Mouse (Mus musculus): ENCODE data around the gene Hoxc6. TPM values are rescaled to one million over a fixed set of nuclear protein-coding genes. Genes with fewer than 3 reads are reported as not detected.

Gene Hoxc6
- polyA plus RNA-seq, 1 experiment, result not detected

- peaks cover 5% of the 10 kb centered on the region; the same call in 1 of the 2 replicates for H3K9me3 ChIP-seq (ENCODE audit: control insufficient read depth, low read length)
- no peaks in the 10 kb centered on the region for H3K36me3 ChIP-seq (ENCODE audit: control insufficient read depth)
- H3K4me1 ChIP-seq (ENCODE audit: control insufficient read depth), result no peaks in the 10 kb centered on the region
- H3K4me3 ChIP-seq (replicated peaks), result no peak overlapping the region
- no peak for TF ChIP-seq TAL1 (IDR thresholded peaks at IDR 0.05; ENCODE audit: low read length)
- no peak for TF ChIP-seq GATA1 (IDR thresholded peaks at IDR 0.05; ENCODE audit: low read length)
- H3K27me3 ChIP-seq (ENCODE audit: control insufficient read depth), result peaks cover 100% of the 10 kb centered on the region
Measured at GRCm38 (mm10) chr15:102959663-102960191, 38.3 kb upstream of the Hoxc6 start.

- TF ChIP-seq TAL1 (IDR thresholded peaks at IDR 0.05; ENCODE audit: low read length), result no peak
- TF ChIP-seq GATA1 (IDR thresholded peaks at IDR 0.05; ENCODE audit: low read length), result no peak
- H3K9me3 ChIP-seq (ENCODE audit: control insufficient read depth, low read length), result peaks cover under 1% of the 10 kb centered on the region; the same call in 1 of the 2 replicates
- H3K36me3 ChIP-seq (ENCODE audit: control insufficient read depth), result no peaks in the 10 kb centered on the region
- H3K27me3 ChIP-seq (ENCODE audit: control insufficient read depth), result peaks cover 100% of the 10 kb centered on the region
- no peak overlapping the region for H3K4me3 ChIP-seq (replicated peaks)
- H3K4me1 ChIP-seq (ENCODE audit: control insufficient read depth), result no peaks in the 10 kb centered on the region
Measured at GRCm38 (mm10) chr15:102961728-102962127, 36.3 kb upstream of the Hoxc6 start.

- H3K4me1 ChIP-seq (ENCODE audit: control insufficient read depth), result no peaks in the 10 kb centered on the region
- no peak for TF ChIP-seq GATA1 (IDR thresholded peaks at IDR 0.05; ENCODE audit: low read length)
- peaks cover 3% of the 10 kb centered on the region; the same call in 1 of the 2 replicates for H3K9me3 ChIP-seq (ENCODE audit: control insufficient read depth, low read length)
- H3K36me3 ChIP-seq (ENCODE audit: control insufficient read depth), result no peaks in the 10 kb centered on the region
- peaks cover 100% of the 10 kb centered on the region for H3K27me3 ChIP-seq (ENCODE audit: control insufficient read depth)
- no peak overlapping the region for H3K4me3 ChIP-seq (replicated peaks)
Measured at GRCm38 (mm10) chr15:102962492-102962891, 35.6 kb upstream of the Hoxc6 start.

DNA sequence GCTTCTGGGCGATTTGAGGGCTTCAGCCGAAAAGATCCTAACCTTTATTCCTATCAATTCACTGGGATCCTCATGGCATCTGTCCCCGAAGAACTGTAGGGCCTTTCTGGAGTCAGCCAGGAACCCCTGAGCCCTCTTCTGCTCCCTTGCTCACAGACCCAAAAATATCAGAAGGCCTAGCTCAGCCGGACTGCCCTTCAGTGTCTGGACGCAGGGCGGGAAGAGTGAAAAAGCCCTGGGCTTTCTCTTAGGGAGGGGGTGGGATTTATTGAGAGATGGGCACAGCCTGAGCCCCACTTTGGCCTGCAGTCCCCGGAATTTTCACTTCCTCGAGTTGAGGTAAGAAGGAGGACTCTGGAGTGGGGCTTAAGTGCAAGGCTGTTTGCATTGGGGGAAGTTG is 34.8 kb upstream of the Hoxc6 start:
- no peaks in the 10 kb centered on the region for H3K4me1 ChIP-seq (ENCODE audit: control insufficient read depth)
- peaks cover 3% of the 10 kb centered on the region; the same call in 1 of the 2 replicates for H3K9me3 ChIP-seq (ENCODE audit: control insufficient read depth, low read length)
- TF ChIP-seq TAL1 (IDR thresholded peaks at IDR 0.05; ENCODE audit: low read length) (no peak), GATA1 (IDR thresholded peaks at IDR 0.05; ENCODE audit: low read length) (no peak)
- H3K4me3 ChIP-seq (replicated peaks), result no peak overlapping the region
- peaks cover 100% of the 10 kb centered on the region for H3K27me3 ChIP-seq (ENCODE audit: control insufficient read depth)
- H3K36me3 ChIP-seq (ENCODE audit: control insufficient read depth), result no peaks in the 10 kb centered on the region

- H3K27me3 ChIP-seq (ENCODE audit: control insufficient read depth), result peaks cover 100% of the 10 kb centered on the region
- TF ChIP-seq GATA1 (IDR thresholded peaks at IDR 0.05; ENCODE audit: low read length) (no peak), TAL1 (IDR thresholded peaks at IDR 0.05; ENCODE audit: low read length) (no peak)
- H3K4me1 ChIP-seq (ENCODE audit: control insufficient read depth), result no peaks in the 10 kb centered on the region
- H3K36me3 ChIP-seq (ENCODE audit: control insufficient read depth), result no peaks in the 10 kb centered on the region
- peaks cover 3% of the 10 kb centered on the region; the same call in 1 of the 2 replicates for H3K9me3 ChIP-seq (ENCODE audit: control insufficient read depth, low read length)
- no peak overlapping the region for H3K4me3 ChIP-seq (replicated peaks)
Measured at GRCm38 (mm10) chr15:102963671-102964640, 34.1 kb upstream of the Hoxc6 start.

- Histone ChIP-seq H3K9me3 (ENCODE audit: control insufficient read depth, low read length) (peaks cover 3% of the 10 kb centered on the region; the same call in 1 of the 2 replicates), H3K27me3 (ENCODE audit: control insufficient read depth) (peaks cover 100% of the 10 kb centered on the region), H3K4me1 (ENCODE audit: control insufficient read depth) (no peaks in the 10 kb centered on the region), H3K4me3 (replicated peaks) (no peak overlapping the region), H3K36me3 (ENCODE audit: control insufficient read depth) (no peaks in the 10 kb centered on the region)
- TF ChIP-seq TAL1 (IDR thresholded peaks at IDR 0.05; ENCODE audit: low read length) (no peak), GATA1 (IDR thresholded peaks at IDR 0.05; ENCODE audit: low read length) (no peak)
Measured at GRCm38 (mm10) chr15:102965003-102965891, 32.8 kb upstream of the Hoxc6 start.

- H3K4me3 ChIP-seq (replicated peaks), result no peak overlapping the region
- TF ChIP-seq TAL1 (IDR thresholded peaks at IDR 0.05; ENCODE audit: low read length), result no peak
- TF ChIP-seq GATA1 (IDR thresholded peaks at IDR 0.05; ENCODE audit: low read length), result no peak
- no peaks in the 10 kb centered on the region for H3K36me3 ChIP-seq (ENCODE audit: control insufficient read depth)
- H3K4me1 ChIP-seq (ENCODE audit: control insufficient read depth), result no peaks in the 10 kb centered on the region
- H3K27me3 ChIP-seq (ENCODE audit: control insufficient read depth), result peaks cover 100% of the 10 kb centered on the region
- peaks cover 3% of the 10 kb centered on the region; the same call in 1 of the 2 replicates for H3K9me3 ChIP-seq (ENCODE audit: control insufficient read depth, low read length)
Measured at GRCm38 (mm10) chr15:102965892-102966775, 31.9 kb upstream of the Hoxc6 start.

DNA sequence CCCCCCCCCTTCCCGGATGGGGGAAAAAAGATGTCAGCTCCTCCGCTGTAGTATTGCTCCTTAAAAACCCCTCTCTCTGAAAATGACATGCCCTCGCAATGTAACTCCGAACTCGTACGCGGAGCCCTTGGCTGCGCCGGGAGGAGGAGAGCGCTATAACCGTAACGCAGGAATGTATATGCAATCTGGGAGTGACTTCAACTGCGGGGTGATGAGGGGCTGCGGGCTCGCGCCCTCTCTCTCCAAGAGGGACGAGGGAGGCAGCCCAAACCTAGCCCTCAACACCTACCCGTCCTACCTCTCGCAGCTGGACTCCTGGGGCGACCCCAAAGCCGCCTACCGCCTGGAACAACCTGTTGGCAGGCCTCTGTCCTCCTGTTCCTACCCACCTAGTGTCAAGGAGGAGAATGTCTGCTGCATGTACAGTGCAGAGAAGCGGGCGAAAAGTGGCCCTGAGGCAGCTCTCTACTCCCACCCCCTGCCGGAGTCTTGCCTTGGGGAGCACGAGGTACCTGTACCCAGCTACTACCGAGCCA is 31.2 kb upstream of the Hoxc6 start, which contains the start of gene Hoxc10:
Hoxc10 (plus strand) TSS at position 21 of the 536 bp plus-strand sequence.
- H3K36me3 ChIP-seq (ENCODE audit: control insufficient read depth), result no peaks in the 10 kb centered on the region
- no peak within 1 kb of the TSS for H3K4me3 ChIP-seq (replicated peaks)
- no peaks in the 10 kb centered on the region for H3K4me1 ChIP-seq (ENCODE audit: control insufficient read depth)
- peaks cover 100% of the 10 kb centered on the region for H3K27me3 ChIP-seq (ENCODE audit: control insufficient read depth)
- H3K9me3 ChIP-seq (ENCODE audit: control insufficient read depth, low read length), result peaks cover 3% of the 10 kb centered on the region; the same call in 1 of the 2 replicates
- TF ChIP-seq GATA1 (IDR thresholded peaks at IDR 0.05; ENCODE audit: low read length) (no peak), TAL1 (IDR thresholded peaks at IDR 0.05; ENCODE audit: low read length) (no peak)
